Mouse (Mus musculus) CH12.LX (cell line): ENCODE results near the gene Wnk2.

ENCODE experiments used
- CHD2 ChIP-seq: IDR thresholded peaks from 2 replicates; pipeline ENCODE4 v1.6.1; 2011; ENCODE audit warnings: low read length, improper control_type of control experiment
- CTCF ChIP-seq, 2 experiments: IDR thresholded peaks in 1 of 2; conservative IDR thresholded peaks in 1 of 2; 2 replicates each; pipeline ENCODE4 v1.5.1; 2011 to 2012; ENCODE audit warnings: low read depth in 2 of 2, low read length in 2 of 2, improper control_type of control experiment in 1 of 2, inconsistent platforms in 1 of 2, mild to moderate bottlenecking in 1 of 2, moderate library complexity in 1 of 2
- ELF1 ChIP-seq: IDR thresholded peaks from 2 replicates; pipeline ENCODE4 v1.6.1; 2014; ENCODE audit warnings: low read depth, mild to moderate bottlenecking, inconsistent platforms, low read length, improper control_type of control experiment
- EP300 ChIP-seq: IDR thresholded peaks from 2 replicates; pipeline ENCODE4 v1.6.1; 2011; ENCODE audit warnings: low read length, improper control_type of control experiment
- ETS1 ChIP-seq: conservative IDR thresholded peaks from 2 replicates; pipeline ENCODE4 v1.6.1; 2012; ENCODE audit warnings: low read depth, mild to moderate bottlenecking, inconsistent platforms, low read length, improper control_type of control experiment, moderate library complexity
- HCFC1 ChIP-seq: IDR thresholded peaks from 2 replicates; pipeline ENCODE4 v1.6.1; 2012; ENCODE audit warnings: low read depth, mild to moderate bottlenecking, inconsistent platforms, low read length, improper control_type of control experiment
- JUN ChIP-seq: IDR thresholded peaks from 2 replicates; pipeline ENCODE4 v1.6.1; 2011; ENCODE audit warnings: low read depth, mild to moderate bottlenecking, low read length, improper control_type of control experiment, moderate library complexity; ENCODE audit not compliant: insufficient read depth
- JUND ChIP-seq: conservative IDR thresholded peaks from 2 replicates; pipeline ENCODE4 v1.6.1; 2011; ENCODE audit warnings: low read depth, low read length, improper control_type of control experiment
- KAT2A ChIP-seq: IDR thresholded peaks from 2 replicates; pipeline ENCODE4 v1.6.1; 2012; ENCODE audit warnings: low read length, improper control_type of control experiment, inconsistent platforms; ENCODE audit not compliant: insufficient replicate concordance
- POLR2A ChIP-seq: IDR thresholded peaks from 2 replicates; pipeline ENCODE4 v1.6.1; 2011; ENCODE audit warnings: low read depth, mild to moderate bottlenecking, improper control_type of control experiment, low read length
- SIN3A ChIP-seq: IDR thresholded peaks from 2 replicates; pipeline ENCODE4 v1.6.1; 2012; ENCODE audit warnings: low read length, improper control_type of control experiment, inconsistent platforms
- TCF12 ChIP-seq: IDR thresholded peaks from 2 replicates; pipeline ENCODE4 v1.6.1; 2014; ENCODE audit warnings: low read depth, mild to moderate bottlenecking, inconsistent platforms, low read length, improper control_type of control experiment
- USF2 ChIP-seq: conservative IDR thresholded peaks from 2 replicates; pipeline ENCODE4 v1.6.1; 2011; ENCODE audit warnings: low read depth, low read length, improper control_type of control experiment
- ZKSCAN1 ChIP-seq: IDR thresholded peaks from 2 replicates; pipeline ENCODE4 v1.6.1; 2012; ENCODE audit warnings: low read depth, inconsistent platforms, low read length, improper control_type of control experiment, borderline replicate concordance

DNA sequence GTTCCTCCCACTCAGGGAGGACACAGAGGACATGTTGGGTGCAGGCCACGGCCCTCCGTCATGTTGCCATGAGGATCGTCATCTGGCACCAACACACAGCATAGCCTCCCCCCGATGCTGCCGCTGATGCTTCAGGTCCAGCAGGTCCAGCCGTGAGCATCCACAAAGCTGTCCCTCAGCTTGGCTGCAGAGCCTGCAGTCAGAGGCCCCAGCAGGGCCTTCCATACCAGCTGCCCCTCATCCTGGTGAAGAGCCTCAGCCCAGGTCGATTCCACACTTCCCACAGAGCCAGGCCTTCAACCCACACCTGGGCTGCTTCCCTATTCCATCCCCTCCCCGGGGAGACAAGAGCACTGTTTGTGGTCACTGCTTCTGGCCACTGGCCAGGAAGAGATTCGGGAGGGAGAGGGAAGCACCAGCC, 54.3 kb downstream of the Wnk2 start:
- no peak for TF ChIP-seq CTCF (conservative IDR thresholded peaks at IDR 0.05 in 1 of 2, IDR thresholded peaks at IDR 0.05 in 1 of 2; ENCODE audit: low read depth in 2 of 2, low read length in 2 of 2)
- TF ChIP-seq ELF1 = no peak
- no peak for TF ChIP-seq KAT2A
- no peak for TF ChIP-seq USF2
- no peak for TF ChIP-seq POLR2A
- no peak for TF ChIP-seq TCF12
- no peak for TF ChIP-seq SIN3A
- TF ChIP-seq ZKSCAN1 = no peak
- TF ChIP-seq JUND = no peak
- no peak for TF ChIP-seq HCFC1
- TF ChIP-seq EP300 = no peak
- TF ChIP-seq CHD2 = no peak
- no peak for TF ChIP-seq JUN
- TF ChIP-seq ETS1 = no peak
